Mouse (Mus musculus): ENCODE measurements around the gene Akap7.

DNA sequence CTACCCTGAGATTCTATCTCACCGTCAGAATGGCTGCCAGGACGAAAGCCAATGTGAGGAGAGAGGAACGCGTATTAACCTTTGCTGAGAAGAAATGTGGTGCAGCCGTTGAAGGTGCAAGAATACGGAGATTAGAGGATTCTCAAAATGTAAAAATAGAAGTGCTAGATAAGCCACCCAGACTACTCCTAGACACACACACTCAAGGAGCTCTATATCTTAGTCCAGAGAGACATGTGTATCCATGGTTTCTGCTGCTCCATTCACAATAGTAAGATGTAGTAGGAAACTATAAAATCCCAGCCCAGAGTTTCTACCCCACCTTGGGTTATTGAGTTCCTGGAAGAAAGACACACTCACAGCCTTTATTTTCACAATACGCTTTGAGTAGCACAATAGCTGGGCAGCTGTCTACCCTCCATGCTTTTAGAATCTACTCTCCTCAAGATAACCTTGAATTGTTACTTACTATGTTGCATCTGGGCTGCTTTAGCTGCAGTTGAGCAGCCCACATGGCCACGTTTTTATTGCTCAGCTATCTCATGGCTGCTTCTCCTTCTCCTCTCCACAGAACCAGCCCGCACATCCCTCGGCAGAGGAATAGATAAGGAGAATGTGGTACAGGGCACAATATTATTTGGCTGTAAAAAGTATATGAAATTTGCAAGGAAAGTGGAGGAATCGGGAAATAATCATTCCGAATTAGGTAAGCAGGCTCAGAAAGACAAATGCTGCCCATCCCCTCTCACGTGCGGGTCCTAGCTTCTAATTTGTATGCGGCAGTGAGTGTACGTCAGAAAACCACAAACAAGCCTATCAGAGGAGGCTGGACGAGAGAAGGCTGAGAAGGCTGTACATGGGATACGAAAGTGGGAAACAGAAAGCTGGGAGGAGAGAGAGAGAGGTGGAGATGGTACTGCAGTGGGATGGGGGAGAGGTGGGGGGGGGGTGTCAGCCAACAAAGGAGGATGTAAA, 162.6 kb downstream of the Akap7 start:
- TF ChIP-seq CTCF (conservative IDR thresholded peaks at IDR 0.05; ENCODE audit: low read length) (no peak), POU5F1 (IDR thresholded peaks at IDR 0.05; ENCODE audit: borderline replicate concordance, low read length) (no peak), NANOG (IDR thresholded peaks at IDR 0.05; ENCODE audit: borderline replicate concordance, low read length) (no peak)
